Mouse (Mus musculus): ENCODE results near the gene Palm. TPM values are rescaled to one million over a fixed set of nuclear protein-coding genes. Genes with fewer than 3 reads are reported as not detected.

The Palm gene
- polyA plus RNA-seq, 1 experiment from 2014 or later: 132 TPM

DNA sequence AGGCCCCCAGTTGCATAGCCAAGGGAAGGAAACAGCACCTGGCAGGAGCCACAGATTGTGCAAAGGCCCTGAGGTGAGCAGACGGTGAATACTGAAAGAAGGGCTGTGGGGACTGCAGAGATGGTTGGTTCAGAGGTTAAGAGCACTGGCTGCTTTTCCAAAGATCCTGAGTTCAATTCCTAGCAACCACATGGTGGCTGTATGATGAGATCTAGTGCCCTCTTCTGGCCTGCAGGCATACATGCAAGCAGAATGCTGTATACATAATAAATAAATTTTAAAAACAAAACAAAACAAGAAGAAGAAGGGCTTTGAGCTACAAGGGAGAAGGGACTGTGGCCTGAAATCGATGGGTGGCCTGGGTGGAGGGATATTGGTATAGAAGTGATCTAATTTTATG, 23.7 kb downstream of the Palm start:
- Histone ChIP-seq H3K27ac (no peak overlapping the region), H3K9me3 (no peaks in the 10 kb centered on the region), H3K4me3 (no peak overlapping the region), H3K27me3 (no peaks in the 10 kb centered on the region), H3K9ac (no peak overlapping the region), H3K4me1 (peaks cover 5% of the 10 kb centered on the region; the same call in 1 of the 2 replicates), H3K4me2 (replicated peaks) (no peak overlapping the region), H3K36me3 (peaks cover 49% of the 10 kb centered on the region)
- WGBS: 78% methylated on average over 2 of the region's 2 CpGs
- ATAC-seq (ENCODE audit: insufficient number of reproducible peaks, insufficient read depth, low FRiP score, low TSS enrichment): no peak

DNA sequence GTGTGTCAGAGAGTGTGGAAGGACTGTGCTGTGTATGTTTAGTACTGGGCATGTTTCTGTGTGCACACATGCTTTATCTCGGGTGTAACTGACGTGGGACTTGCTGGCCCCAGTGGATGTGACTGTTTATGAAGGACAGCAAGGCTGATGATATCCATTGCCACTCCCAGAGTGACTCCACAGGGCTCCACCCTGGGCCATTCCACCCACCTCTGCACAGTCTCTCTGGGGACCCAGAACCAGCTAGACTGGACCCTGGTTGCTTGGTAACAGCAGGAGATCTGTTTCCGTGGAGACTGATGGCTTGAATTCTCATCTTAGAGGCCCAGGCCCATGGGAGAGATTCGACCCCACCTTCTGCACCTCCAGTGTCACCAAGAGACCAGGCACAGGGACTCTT, 24.9 kb downstream of the Palm start:
- no peak overlapping the region for H3K9ac ChIP-seq
- H3K9me3 ChIP-seq: no peaks in the 10 kb centered on the region
- no peaks in the 10 kb centered on the region for H3K27me3 ChIP-seq
- H3K4me3 ChIP-seq: no peak overlapping the region
- peaks cover 15% of the 10 kb centered on the region for H3K4me1 ChIP-seq
- no peak overlapping the region for H3K4me2 ChIP-seq (replicated peaks)
- no peak for ATAC-seq (ENCODE audit: insufficient number of reproducible peaks, insufficient read depth, low FRiP score, low TSS enrichment)
- WGBS: 68% methylated on average over 4 of the region's 4 CpGs
- H3K27ac ChIP-seq: no peak overlapping the region
- peaks cover 44% of the 10 kb centered on the region for H3K36me3 ChIP-seq

DNA sequence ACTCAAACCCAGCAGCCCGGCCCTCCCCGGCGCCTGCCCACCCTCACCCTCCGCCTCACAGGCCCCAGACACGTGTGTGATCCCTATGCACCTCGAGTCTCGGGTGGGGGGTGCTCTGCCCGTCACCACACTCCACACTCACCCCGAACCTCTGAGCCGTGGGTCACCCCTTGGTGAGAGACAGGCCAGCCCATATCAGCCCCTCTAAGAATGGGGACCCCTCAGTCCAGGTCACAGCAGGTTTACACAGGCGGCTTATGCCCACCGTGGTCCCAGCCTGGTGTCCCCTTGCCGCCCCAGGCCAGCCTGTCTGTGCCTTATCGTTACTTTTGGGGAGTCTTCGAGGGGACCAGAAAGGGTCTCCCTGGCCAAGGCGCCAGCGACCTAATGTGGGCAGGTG, 26.2 kb downstream of the Palm start:
- no peak for ATAC-seq (ENCODE audit: insufficient number of reproducible peaks, insufficient read depth, low FRiP score, low TSS enrichment)
- WGBS: 90% methylated on average over 17 of the region's 17 CpGs
- Histone ChIP-seq H3K27me3 (no peaks in the 10 kb centered on the region), H3K36me3 (peaks cover 44% of the 10 kb centered on the region), H3K9ac (no peak overlapping the region), H3K4me3 (no peak overlapping the region), H3K4me1 (peaks cover 15% of the 10 kb centered on the region), H3K9me3 (no peaks in the 10 kb centered on the region), H3K4me2 (replicated peaks) (no peak overlapping the region), H3K27ac (no peak overlapping the region)

DNA sequence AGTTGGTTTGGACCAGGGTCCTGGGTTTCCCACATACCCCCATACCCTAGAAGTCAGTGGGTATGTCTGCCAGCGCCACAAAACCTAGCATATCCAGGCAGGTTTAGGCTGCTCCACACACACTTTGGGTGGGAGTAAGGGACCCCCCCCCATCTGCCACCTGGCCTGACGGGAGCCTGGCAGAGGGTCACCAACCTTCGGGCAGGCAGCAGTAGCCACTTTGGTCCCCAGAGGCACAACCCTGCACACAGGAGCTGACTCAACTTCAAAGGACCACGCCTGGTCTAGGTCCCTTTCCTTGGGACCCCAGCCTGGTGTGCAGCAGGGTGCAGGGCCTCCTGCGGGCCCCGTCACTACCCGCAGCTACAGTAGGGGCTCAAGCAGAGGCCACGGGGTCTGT, 26.9 kb downstream of the Palm start:
- H3K9me3 ChIP-seq: no peaks in the 10 kb centered on the region
- peaks cover 15% of the 10 kb centered on the region for H3K4me1 ChIP-seq
- H3K9ac ChIP-seq: no peak overlapping the region
- H3K27me3 ChIP-seq: no peaks in the 10 kb centered on the region
- 79% methylated on average over 8 of the region's 8 CpGs for WGBS
- H3K27ac ChIP-seq: no peak overlapping the region
- no peak overlapping the region for H3K4me2 ChIP-seq (replicated peaks)
- ATAC-seq (ENCODE audit: insufficient number of reproducible peaks, insufficient read depth, low FRiP score, low TSS enrichment): no peak
- no peak overlapping the region for H3K4me3 ChIP-seq
- peaks cover 40% of the 10 kb centered on the region for H3K36me3 ChIP-seq

DNA sequence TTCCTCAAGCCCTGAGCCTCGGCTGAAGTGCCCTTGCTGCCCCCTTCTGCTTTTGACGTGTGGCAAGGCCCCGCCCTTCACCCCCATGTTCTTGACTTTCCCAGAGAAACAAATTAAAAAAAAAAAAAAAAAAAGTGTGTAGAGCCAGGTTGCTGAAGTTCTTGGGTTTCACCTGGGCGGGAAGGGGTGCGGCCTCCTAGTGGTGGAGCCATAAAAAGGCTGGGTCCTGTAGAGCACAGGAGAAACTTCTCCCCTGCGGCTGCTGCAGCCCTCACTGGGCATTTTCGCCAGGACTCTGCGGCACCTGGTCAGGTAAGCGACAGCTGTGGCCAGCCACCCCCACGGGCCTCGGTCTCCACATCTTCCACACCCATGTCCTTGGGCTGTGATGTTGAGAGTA, 27.4 kb downstream of the Palm start, which contains the start of gene Misp:
Gene Misp, plus strand, starts transcription at position 208 of the 400 bp plus-strand sequence.
- no peaks in the 10 kb centered on the region for H3K27me3 ChIP-seq
- 59% methylated on average over 11 of the region's 11 CpGs for WGBS
- no peaks in the 10 kb centered on the region; the same call in 1 of the 2 replicates for H3K9me3 ChIP-seq
- H3K4me3 ChIP-seq: no peak within 1 kb of the TSS
- no peak within 1 kb of the TSS for H3K27ac ChIP-seq
- peaks cover 35% of the 10 kb centered on the region for H3K36me3 ChIP-seq
- no peak within 1 kb of the TSS for H3K4me2 ChIP-seq (replicated peaks)
- ATAC-seq (ENCODE audit: insufficient number of reproducible peaks, insufficient read depth, low FRiP score, low TSS enrichment): no peak
- H3K4me1 ChIP-seq: peaks cover 15% of the 10 kb centered on the region
- no peak within 1 kb of the TSS for H3K9ac ChIP-seq

DNA sequence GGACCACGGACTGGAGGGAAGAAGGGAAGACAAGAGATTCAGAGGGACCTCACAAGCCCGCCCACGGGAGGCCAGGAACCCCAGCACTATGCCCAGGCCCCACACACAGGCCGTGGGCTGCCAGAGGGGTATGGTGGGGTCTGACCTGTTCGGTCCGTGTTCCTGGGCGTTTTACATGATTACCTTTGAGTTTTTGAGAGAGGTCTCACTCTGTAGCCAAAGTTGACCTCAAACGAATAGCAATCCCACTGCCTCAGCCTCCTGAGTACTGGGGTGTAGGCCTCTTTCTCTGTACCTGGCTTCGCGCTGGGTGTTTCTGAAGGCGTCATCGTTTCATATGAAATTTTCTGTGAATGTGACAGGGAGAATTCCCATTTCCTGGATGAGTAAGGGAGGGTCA, 28.4 kb downstream of the Palm start:
- no peak overlapping the region for H3K9ac ChIP-seq
- H3K36me3 ChIP-seq: peaks cover 26% of the 10 kb centered on the region
- no peaks in the 10 kb centered on the region; the same call in 1 of the 2 replicates for H3K9me3 ChIP-seq
- H3K4me3 ChIP-seq: no peak overlapping the region
- ATAC-seq (ENCODE audit: insufficient number of reproducible peaks, insufficient read depth, low FRiP score, low TSS enrichment): no peak
- H3K27ac ChIP-seq: peak overlapping the region; percentile 64; the same call in 1 of the 2 replicates
- H3K27me3 ChIP-seq: no peaks in the 10 kb centered on the region
- 87% methylated on average over 12 of the region's 12 CpGs for WGBS
- peaks cover 15% of the 10 kb centered on the region for H3K4me1 ChIP-seq
- H3K4me2 ChIP-seq (replicated peaks): no peak overlapping the region

DNA sequence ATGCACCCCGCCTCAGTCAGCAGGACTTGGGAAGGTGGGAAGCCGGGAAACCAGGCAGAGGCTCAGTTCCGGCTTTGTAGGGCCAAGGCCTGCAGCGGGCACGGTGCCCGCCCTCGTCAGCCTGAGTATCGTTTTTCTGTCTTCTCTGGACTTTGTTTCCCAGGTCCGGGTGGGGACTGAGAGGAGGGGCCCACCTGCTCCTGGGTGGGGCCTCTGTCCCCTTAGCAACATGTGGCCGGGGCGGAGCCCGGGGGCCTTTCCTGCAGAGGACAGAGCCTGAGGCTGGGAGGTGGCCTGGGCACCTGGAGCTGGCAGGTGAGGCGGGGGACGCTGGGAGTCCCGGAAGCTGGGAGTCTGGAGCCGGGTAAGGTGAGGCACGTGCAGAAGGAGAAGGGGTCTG, 29.0 kb downstream of the Palm start:
- Histone ChIP-seq H3K36me3 (peaks cover 22% of the 10 kb centered on the region), H3K27ac (peak overlapping the region; percentile 64), H3K4me1 (peaks cover 15% of the 10 kb centered on the region), H3K4me3 (no peak overlapping the region), H3K4me2 (replicated peaks) (peak overlapping the region; percentile 28), H3K27me3 (no peaks in the 10 kb centered on the region), H3K9ac (no peak overlapping the region), H3K9me3 (no peaks in the 10 kb centered on the region; the same call in 1 of the 2 replicates)
- ATAC-seq (ENCODE audit: insufficient number of reproducible peaks, insufficient read depth, low FRiP score, low TSS enrichment): peak; percentile 5; the same call in 1 of the 2 replicates
- WGBS: 21% methylated on average over 17 of the region's 17 CpGs

DNA sequence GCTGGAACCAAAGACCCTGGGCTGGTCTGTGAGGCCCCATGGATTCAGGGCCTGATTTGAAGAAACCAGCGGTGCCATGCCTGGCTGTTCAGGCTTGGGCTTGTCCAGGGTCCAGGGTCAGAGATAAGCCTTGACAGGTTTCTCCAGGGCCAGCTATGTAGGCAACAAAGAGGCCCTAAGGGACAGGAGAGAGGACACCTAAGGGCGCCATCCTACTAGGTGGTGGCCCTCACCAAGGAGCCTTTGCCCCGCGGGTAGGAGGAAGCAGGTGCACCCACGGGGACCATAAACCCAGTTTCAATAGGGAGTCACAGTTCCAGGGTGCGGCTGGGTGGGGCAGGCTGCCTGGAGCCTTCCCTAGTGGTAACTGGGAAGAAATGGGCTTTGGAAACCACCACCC, 29.6 kb downstream of the Palm start:
- 59% methylated on average over 6 of the region's 6 CpGs for WGBS
- Histone ChIP-seq H3K27ac (no peak overlapping the region), H3K4me2 (replicated peaks) (peak overlapping the region; percentile 28; the same call in 1 of the 2 replicates), H3K9me3 (no peaks in the 10 kb centered on the region; the same call in 1 of the 2 replicates), H3K9ac (no peak overlapping the region), H3K4me1 (peaks cover 15% of the 10 kb centered on the region), H3K4me3 (no peak overlapping the region), H3K27me3 (no peaks in the 10 kb centered on the region), H3K36me3 (peaks cover 21% of the 10 kb centered on the region)
- ATAC-seq (ENCODE audit: insufficient number of reproducible peaks, insufficient read depth, low FRiP score, low TSS enrichment): no peak

DNA sequence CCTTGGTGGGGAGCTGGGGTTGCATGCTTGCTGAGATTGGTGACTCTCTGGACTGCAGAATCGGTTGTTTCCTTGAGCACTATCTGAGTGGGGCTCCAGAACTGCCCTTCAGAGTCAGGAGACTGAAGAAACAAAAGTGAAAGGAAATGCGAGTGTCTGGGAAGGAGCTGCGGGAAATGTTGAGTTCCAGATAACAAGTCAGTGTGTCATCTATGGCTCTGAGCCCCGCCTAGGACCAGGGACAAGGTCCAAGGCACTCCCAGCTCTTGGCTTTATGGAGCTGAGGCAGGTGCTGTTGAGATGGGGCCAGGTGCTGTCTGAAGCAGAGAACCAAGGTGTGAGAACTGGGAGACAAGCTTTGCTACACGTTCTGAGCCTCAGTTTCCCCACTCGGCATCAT, 31.0 kb downstream of the Palm start:
- Histone ChIP-seq H3K4me1 (peaks cover 15% of the 10 kb centered on the region), H3K27ac (no peak overlapping the region), H3K36me3 (peaks cover 10% of the 10 kb centered on the region), H3K9me3 (no peaks in the 10 kb centered on the region; the same call in 1 of the 2 replicates), H3K4me2 (replicated peaks) (no peak overlapping the region), H3K9ac (no peak overlapping the region), H3K4me3 (no peak overlapping the region), H3K27me3 (no peaks in the 10 kb centered on the region)
- WGBS: 64% methylated on average over 6 of the region's 6 CpGs
- no peak for ATAC-seq (ENCODE audit: insufficient number of reproducible peaks, insufficient read depth, low FRiP score, low TSS enrichment)

DNA sequence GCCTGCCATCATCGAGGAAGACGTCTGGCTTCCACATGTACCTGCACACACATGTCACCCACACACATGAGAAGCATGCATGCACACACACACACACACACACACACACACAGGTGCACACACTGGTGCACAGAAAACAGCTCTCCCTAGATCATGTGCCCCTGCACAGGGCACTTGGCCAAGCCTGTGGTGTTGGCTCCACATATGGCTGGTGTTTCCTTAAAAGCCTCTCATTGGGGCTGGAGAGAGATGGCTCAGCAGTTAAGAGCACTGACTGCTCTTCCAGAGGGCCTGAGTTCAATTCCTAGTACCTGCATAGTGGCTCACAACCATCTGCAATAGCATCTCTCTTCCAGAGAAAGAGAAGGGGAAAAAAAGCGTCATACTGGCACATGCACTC, 38.2 kb downstream of the Palm start:
- H3K4me1 ChIP-seq: no peaks in the 10 kb centered on the region
- no peak overlapping the region for H3K9ac ChIP-seq
- no peaks in the 10 kb centered on the region for H3K27me3 ChIP-seq
- no peaks in the 10 kb centered on the region for H3K9me3 ChIP-seq
- H3K36me3 ChIP-seq: no peaks in the 10 kb centered on the region
- no peak overlapping the region for H3K4me2 ChIP-seq (replicated peaks)
- ATAC-seq (ENCODE audit: insufficient number of reproducible peaks, insufficient read depth, low FRiP score, low TSS enrichment): no peak
- 91% methylated on average over 3 of the region's 3 CpGs for WGBS
- no peak overlapping the region for H3K27ac ChIP-seq
- H3K4me3 ChIP-seq: no peak overlapping the region

DNA sequence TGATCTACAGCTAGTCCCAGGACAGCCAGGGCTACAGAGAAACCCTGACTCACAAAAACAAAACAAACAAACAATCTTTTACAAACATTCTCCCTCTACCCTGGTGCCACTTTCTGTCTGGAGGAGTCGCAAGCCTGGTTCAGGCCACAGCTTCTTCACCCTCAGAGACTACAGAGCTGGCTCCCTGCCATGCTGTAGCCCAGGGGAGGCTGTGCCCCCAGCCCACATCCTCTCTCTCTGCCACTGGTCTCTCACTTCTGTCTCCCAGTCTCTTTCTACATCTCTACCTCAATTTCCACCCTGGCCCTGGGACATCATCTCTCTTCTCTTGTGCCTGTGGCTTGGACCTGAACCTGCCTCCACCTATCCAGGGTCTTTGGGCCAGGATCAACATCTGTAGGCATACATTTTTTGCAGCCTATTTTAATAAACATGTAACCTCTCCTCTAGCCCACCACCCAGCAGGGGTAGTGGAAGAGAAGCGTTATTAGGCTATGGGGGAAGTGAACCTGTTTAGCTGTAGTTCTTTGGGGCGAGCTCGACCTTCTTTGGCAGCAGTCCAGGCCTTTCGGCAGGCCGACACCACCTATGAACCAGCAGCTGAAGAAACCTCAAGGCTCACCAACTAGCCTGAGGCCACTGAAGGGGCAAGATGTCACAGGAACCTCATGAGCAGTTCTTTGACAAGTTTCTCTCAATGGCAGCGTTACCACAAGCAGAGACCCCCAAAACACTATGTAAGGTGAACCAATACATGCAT, 38.8 kb downstream of the Palm start:
- Histone ChIP-seq H3K4me2 (replicated peaks) (no peak overlapping the region), H3K9me3 (no peaks in the 10 kb centered on the region), H3K27me3 (no peaks in the 10 kb centered on the region), H3K36me3 (no peaks in the 10 kb centered on the region), H3K27ac (no peak overlapping the region), H3K4me1 (no peaks in the 10 kb centered on the region), H3K9ac (no peak overlapping the region), H3K4me3 (no peak overlapping the region)
- ATAC-seq (ENCODE audit: insufficient number of reproducible peaks, insufficient read depth, low FRiP score, low TSS enrichment): no peak
- WGBS: 74% methylated on average over 7 of the region's 7 CpGs

DNA sequence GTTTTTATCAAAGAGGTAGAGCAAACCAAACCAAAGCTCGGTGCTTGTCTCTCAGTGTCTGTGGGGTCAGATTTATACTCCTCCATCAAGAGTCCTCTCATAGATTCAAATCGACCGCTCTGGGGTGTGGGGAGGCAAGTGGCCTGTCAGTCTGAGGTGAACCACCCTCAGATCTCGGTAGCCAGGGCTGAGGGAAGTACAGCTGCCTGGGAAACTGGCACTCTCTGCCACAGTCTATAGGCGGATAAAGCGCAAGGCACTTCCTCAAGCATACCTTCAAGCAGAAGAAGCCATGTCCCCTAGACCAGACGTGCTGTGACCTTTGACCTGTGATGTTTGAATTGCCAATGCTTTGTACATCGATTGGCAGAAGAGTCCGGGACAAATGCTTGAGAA, 39.4 kb downstream of the Palm start:
- 72% methylated on average over 9 of the region's 9 CpGs for whole genome bisulfite sequencing
- Histone ChIP-seq H3K4me2 (replicated peaks) (no peak overlapping the region), H3K4me3 (no peak overlapping the region), H3K27me3 (no peaks in the 10 kb centered on the region), H3K36me3 (no peaks in the 10 kb centered on the region), H3K9ac (no peak overlapping the region), H3K27ac (no peak overlapping the region), H3K9me3 (no peaks in the 10 kb centered on the region), H3K4me1 (no peaks in the 10 kb centered on the region)
- ATAC-seq (ENCODE audit: insufficient number of reproducible peaks, insufficient read depth, low FRiP score, low TSS enrichment): no peak
